14 mouse cellular contexts compared by ENCODE assay signal in genomic region chr9:65528417-65529038, GRCm38 (mm10). TPM values are rescaled to one million over a fixed set of nuclear protein-coding genes. Genes with fewer than 3 reads are reported as not detected.
DNase-seq lines count a peak whose midpoint lies in the region; ATAC-seq lines count a peak whose summit lies in the region.
"Had no signal": no experiment of that assay in that cellular context is flagged by ENCODE, and none has a peak within 500 bp of the region (broad histone marks: within the 10 kb centered on the region; RNA-seq: fewer than 3 reads in every experiment).

No protein-coding gene starts in this region.

- H3K4me3 ChIP-seq in forebrain, embryonic 10.5 days, result no peak overlapping the region
- no peak overlapping the region for H3K4me3 ChIP-seq in forebrain, embryonic 12.5 days (replicated peaks)
- no peak overlapping the region for H3K4me3 ChIP-seq in kidney, embryonic 15.5 days (replicated peaks)
- no peak overlapping the region for H3K4me3 ChIP-seq in kidney, embryonic 14.5 days (ENCODE audit: low read length)
- H3K4me3 ChIP-seq in limb, embryonic 10.5 days, result no peak overlapping the region
- no peak overlapping the region for H3K4me3 ChIP-seq in hindbrain, embryonic 12.5 days

- H3K9me3 ChIP-seq in forebrain, embryonic 10.5 days, result no peaks in the 10 kb centered on the region
- H3K9me3 ChIP-seq in forebrain, embryonic 12.5 days, result no peaks in the 10 kb centered on the region
- no peaks in the 10 kb centered on the region for H3K9me3 ChIP-seq in kidney, embryonic 15.5 days (replicated peaks)
- no peaks in the 10 kb centered on the region for H3K9me3 ChIP-seq in kidney, embryonic 14.5 days (ENCODE audit: control insufficient read depth, low read length)
- no peaks in the 10 kb centered on the region for H3K9me3 ChIP-seq in limb, embryonic 10.5 days (replicated peaks)
- H3K9me3 ChIP-seq in hindbrain, embryonic 12.5 days (replicated peaks), result no peaks in the 10 kb centered on the region

- peaks cover 8% of the 10 kb centered on the region for H3K4me1 ChIP-seq in forebrain, embryonic 10.5 days
- H3K4me1 ChIP-seq in forebrain, embryonic 12.5 days, result peaks cover 4% of the 10 kb centered on the region
- peaks cover 7% of the 10 kb centered on the region for H3K4me1 ChIP-seq in kidney, embryonic 15.5 days
- H3K4me1 ChIP-seq in kidney, embryonic 14.5 days (ENCODE audit: control insufficient read depth, insufficient read depth, low read length), result no peaks in the 10 kb centered on the region
- H3K4me1 ChIP-seq in limb, embryonic 10.5 days, result peaks cover 15% of the 10 kb centered on the region
- H3K4me1 ChIP-seq in hindbrain, embryonic 12.5 days, result 0 out of 2 replicates have a peak, but pooled peaks cover 3% of the 10 kb centered on the region

- no peak for DNase-seq in forebrain, embryonic 10.5 days (ENCODE audit: extremely low spot score, low spot score)
- DNase-seq in limb, embryonic 10.5 days (ENCODE audit: low spot score), result no peak
- peak; percentile 59 to 69 for DNase-seq in spleen, postnatal 36 days (ENCODE audit: low spot score in 2 of 2)
- DNase-seq in ovary, postnatal 10 days (ENCODE audit: low spot score), result no peak
- DNase-seq: adrenal gland, postnatal 10 days; cerebellum, postnatal 36 days; kidney, adult 9 months; lung, adult 18-20 months; midbrain, embryonic 14.5 days; right cerebral cortex, postnatal 4 days had no signal

- H3K36me3 ChIP-seq in forebrain, embryonic 10.5 days (replicated peaks), result no peaks in the 10 kb centered on the region
- H3K36me3 ChIP-seq in forebrain, embryonic 12.5 days (replicated peaks), result no peaks in the 10 kb centered on the region
- H3K36me3 ChIP-seq in kidney, embryonic 15.5 days, result no peaks in the 10 kb centered on the region
- no peaks in the 10 kb centered on the region for H3K36me3 ChIP-seq in kidney, embryonic 14.5 days (ENCODE audit: control insufficient read depth, insufficient read depth, low read length)
- H3K36me3 ChIP-seq in limb, embryonic 10.5 days, result no peaks in the 10 kb centered on the region
- no peaks in the 10 kb centered on the region for H3K36me3 ChIP-seq in hindbrain, embryonic 12.5 days

- H3K27ac ChIP-seq in forebrain, embryonic 10.5 days, result peak overlapping the region; percentile 17; the same call in 1 of the 2 replicates
- H3K27ac ChIP-seq in forebrain, embryonic 12.5 days, result no peak overlapping the region
- H3K27ac ChIP-seq in kidney, embryonic 15.5 days, result no peak overlapping the region
- H3K27ac ChIP-seq in kidney, embryonic 14.5 days (ENCODE audit: low read depth, low read length), result no peak overlapping the region
- 0 out of 2 replicates have a peak overlapping the region, but pooled peaks have one; percentile 12 for H3K27ac ChIP-seq in limb, embryonic 10.5 days
- H3K27ac ChIP-seq in hindbrain, embryonic 12.5 days, result no peak overlapping the region

- ATAC-seq in forebrain, embryonic 12.5 days (ENCODE audit: low FRiP score), result no peak
- ATAC-seq in kidney, embryonic 15.5 days (replicated peaks; ENCODE audit: low FRiP score), result 0 out of 2 replicates have a peak, but pooled peaks have one; percentile 24
- no peak for ATAC-seq in kidney, embryonic 14.5 days (ENCODE audit: low FRiP score, low TSS enrichment)
- no peak for ATAC-seq in hindbrain, embryonic 12.5 days (ENCODE audit: low FRiP score)

- no peak overlapping the region for H3K4me2 ChIP-seq in forebrain, embryonic 12.5 days
- H3K4me2 ChIP-seq in kidney, embryonic 15.5 days, result no peak overlapping the region
- H3K4me2 ChIP-seq in kidney, embryonic 14.5 days (replicated peaks; ENCODE audit: low read depth, low read length), result no peak overlapping the region
- H3K4me2 ChIP-seq in hindbrain, embryonic 12.5 days (replicated peaks), result no peak overlapping the region

- H3K27me3 ChIP-seq in forebrain, embryonic 10.5 days (ENCODE audit: poor library complexity, severe bottlenecking), result no peaks in the 10 kb centered on the region
- no peaks in the 10 kb centered on the region for H3K27me3 ChIP-seq in forebrain, embryonic 12.5 days
- H3K27me3 ChIP-seq in kidney, embryonic 15.5 days, result no peaks in the 10 kb centered on the region
- H3K27me3 ChIP-seq in kidney, embryonic 14.5 days (ENCODE audit: control insufficient read depth, insufficient read depth, low read length), result no peaks in the 10 kb centered on the region
- H3K27me3 ChIP-seq in limb, embryonic 10.5 days (ENCODE audit: low read depth, poor library complexity, severe bottlenecking), result no peaks in the 10 kb centered on the region
- H3K27me3 ChIP-seq in hindbrain, embryonic 12.5 days, result no peaks in the 10 kb centered on the region

- no peak overlapping the region for H3K9ac ChIP-seq in forebrain, embryonic 12.5 days
- no peak overlapping the region for H3K9ac ChIP-seq in kidney, embryonic 15.5 days
- no peak overlapping the region for H3K9ac ChIP-seq in kidney, embryonic 14.5 days (ENCODE audit: low read depth, low read length)
- no peak overlapping the region for H3K9ac ChIP-seq in hindbrain, embryonic 12.5 days

- WGBS in forebrain, embryonic 10.5 days, result 84% methylated on average over 6 of the region's 6 CpGs
- WGBS in forebrain, embryonic 12.5 days, result 82% methylated on average over 6 of the region's 6 CpGs
- WGBS in kidney, embryonic 15.5 days, result 73% methylated on average over 6 of the region's 6 CpGs
- 76% methylated on average over 6 of the region's 6 CpGs for WGBS in kidney, embryonic 14.5 days
- 81% methylated on average over 6 of the region's 6 CpGs for WGBS in limb, embryonic 10.5 days
- 82% methylated on average over 6 of the region's 6 CpGs for WGBS in hindbrain, embryonic 12.5 days

RNA-seq across cellular contexts. Expression of gene Ankdd1a, which starts 8.5 kb away (rescaled TPM):
- not detected in 2 replicates for polyA plus RNA-seq in forebrain, embryonic 10.5 days (2016; fragmentation: Nextera tagmentation; extraction: Ambion mirVana)
- 0.18 and 0.28 TPM in 2 replicates for polyA plus RNA-seq in forebrain, embryonic 12.5 days (2016; fragmentation: Nextera tagmentation; extraction: Ambion mirVana)
- not detected in 2 replicates for polyA plus RNA-seq in kidney, embryonic 15.5 days (2015; fragmentation: Nextera tagmentation; extraction: Ambion mirVana)
- not detected in 2 replicates for polyA plus RNA-seq in kidney, embryonic 14.5 days (2014; fragmentation: Nextera tagmentation; extraction: Ambion mirVana)
- polyA plus RNA-seq in limb, embryonic 10.5 days (2016; fragmentation: Nextera tagmentation; extraction: Ambion mirVana), result not detected in 2 replicates
- polyA plus RNA-seq in hindbrain, embryonic 12.5 days (2016; fragmentation: Nextera tagmentation; extraction: Ambion mirVana), result 0.22 TPM in 1 of 2 replicates, not detected in the other

RNA-seq across cellular contexts. Expression of gene Plekho2, which starts 51.3 kb away (rescaled TPM):
- polyA plus RNA-seq in forebrain, embryonic 10.5 days (2016; fragmentation: Nextera tagmentation; extraction: Ambion mirVana), result 11.1 and 11.9 TPM in 2 replicates
- 9.0 and 9.1 TPM in 2 replicates for polyA plus RNA-seq in forebrain, embryonic 12.5 days (2016; fragmentation: Nextera tagmentation; extraction: Ambion mirVana)
- polyA plus RNA-seq in kidney, embryonic 15.5 days (2015; fragmentation: Nextera tagmentation; extraction: Ambion mirVana), result 14.9 and 20.0 TPM in 2 replicates
- polyA plus RNA-seq in kidney, embryonic 14.5 days (2014; fragmentation: Nextera tagmentation; extraction: Ambion mirVana), result 10.8 and 14.1 TPM in 2 replicates
- polyA plus RNA-seq in limb, embryonic 10.5 days (2016; fragmentation: Nextera tagmentation; extraction: Ambion mirVana), result 10.0 and 13.0 TPM in 2 replicates
- 12.4 and 14.1 TPM in 2 replicates for polyA plus RNA-seq in hindbrain, embryonic 12.5 days (2016; fragmentation: Nextera tagmentation; extraction: Ambion mirVana)

RNA-seq across cellular contexts. Expression of gene Pif1, which starts 58.4 kb away (rescaled TPM):
- polyA plus RNA-seq in forebrain, embryonic 10.5 days (2016; fragmentation: Nextera tagmentation; extraction: Ambion mirVana), result 30.9 and 31.9 TPM in 2 replicates
- 28.8 and 33.7 TPM in 2 replicates for polyA plus RNA-seq in forebrain, embryonic 12.5 days (2016; fragmentation: Nextera tagmentation; extraction: Ambion mirVana)
- polyA plus RNA-seq in kidney, embryonic 15.5 days (2015; fragmentation: Nextera tagmentation; extraction: Ambion mirVana), result 12.7 and 17.5 TPM in 2 replicates
- 9.7 and 12.5 TPM in 2 replicates for polyA plus RNA-seq in kidney, embryonic 14.5 days (2014; fragmentation: Nextera tagmentation; extraction: Ambion mirVana)
- 24.5 and 26.7 TPM in 2 replicates for polyA plus RNA-seq in limb, embryonic 10.5 days (2016; fragmentation: Nextera tagmentation; extraction: Ambion mirVana)
- 13.9 and 16.5 TPM in 2 replicates for polyA plus RNA-seq in hindbrain, embryonic 12.5 days (2016; fragmentation: Nextera tagmentation; extraction: Ambion mirVana)

Comparison
In these comparisons a context has a peak if more than half of its experiments do, and no peak if none do; other contexts are left out.
1. H3K27ac ChIP-seq: peak in forebrain, embryonic 10.5 days (single experiment) and limb, embryonic 10.5 days (single experiment); none in forebrain, embryonic 12.5 days (single experiment), kidney, embryonic 15.5 days (single experiment), kidney, embryonic 14.5 days (single experiment) and hindbrain, embryonic 12.5 days (single experiment).
2. DNase-seq: peak in spleen, postnatal 36 days (2 of 2); none in forebrain, embryonic 10.5 days (single experiment), limb, embryonic 10.5 days (single experiment) and ovary, postnatal 10 days (single experiment).